Mouse (Mus musculus): Measurements from ENCODE around the gene Ccdc24.

DNA sequence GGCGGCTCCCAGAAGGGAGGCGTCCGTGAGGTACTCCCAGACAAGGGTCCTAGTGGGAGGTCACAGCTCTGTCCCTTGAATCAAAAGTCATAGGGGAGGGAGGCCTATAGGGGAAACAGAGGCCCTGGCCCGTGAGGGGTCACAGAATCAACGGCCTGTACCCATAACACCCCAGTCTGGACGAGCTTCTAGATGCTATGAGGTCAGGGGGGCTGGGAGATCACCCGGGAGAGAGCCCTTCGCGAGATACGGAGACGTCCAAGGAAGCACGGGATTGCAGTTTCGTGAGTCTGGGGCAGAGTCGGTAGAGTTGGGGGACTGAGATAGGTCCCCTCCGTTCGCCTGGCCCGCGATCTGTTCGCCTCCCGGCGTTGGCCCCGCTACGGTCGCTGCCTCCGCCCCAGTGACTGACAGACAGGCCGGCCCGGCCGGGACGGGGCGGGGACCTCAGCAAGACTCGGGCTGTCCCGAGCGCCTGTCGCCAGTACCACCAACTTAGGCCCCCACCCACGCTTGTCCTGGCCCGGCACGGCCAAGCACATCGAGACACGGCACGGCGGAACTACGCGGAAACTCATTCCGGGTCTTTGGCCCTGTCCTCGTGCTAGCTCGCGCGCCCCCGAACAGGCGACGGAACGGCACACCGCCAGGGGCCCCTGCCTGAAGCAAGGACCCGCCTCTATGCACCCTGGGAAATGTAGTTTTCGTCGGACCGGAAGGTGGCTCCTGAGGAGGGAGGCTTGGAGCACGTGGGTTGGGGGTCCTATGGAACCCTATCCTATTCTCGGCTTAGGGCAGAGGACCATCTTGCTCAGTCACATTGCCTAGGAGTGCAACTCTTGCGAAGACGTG lies 42.5 kb upstream of the Ccdc24 start, which contains the start of gene Ipo13:
- TF ChIP-seq CTCF (IDR thresholded peaks at IDR 0.05; ENCODE audit: low read depth) (peak; percentile 53), EP300 (optimal IDR thresholded peaks at IDR 0.05) (peak; percentile 89)
